In the genomic region with DNA sequence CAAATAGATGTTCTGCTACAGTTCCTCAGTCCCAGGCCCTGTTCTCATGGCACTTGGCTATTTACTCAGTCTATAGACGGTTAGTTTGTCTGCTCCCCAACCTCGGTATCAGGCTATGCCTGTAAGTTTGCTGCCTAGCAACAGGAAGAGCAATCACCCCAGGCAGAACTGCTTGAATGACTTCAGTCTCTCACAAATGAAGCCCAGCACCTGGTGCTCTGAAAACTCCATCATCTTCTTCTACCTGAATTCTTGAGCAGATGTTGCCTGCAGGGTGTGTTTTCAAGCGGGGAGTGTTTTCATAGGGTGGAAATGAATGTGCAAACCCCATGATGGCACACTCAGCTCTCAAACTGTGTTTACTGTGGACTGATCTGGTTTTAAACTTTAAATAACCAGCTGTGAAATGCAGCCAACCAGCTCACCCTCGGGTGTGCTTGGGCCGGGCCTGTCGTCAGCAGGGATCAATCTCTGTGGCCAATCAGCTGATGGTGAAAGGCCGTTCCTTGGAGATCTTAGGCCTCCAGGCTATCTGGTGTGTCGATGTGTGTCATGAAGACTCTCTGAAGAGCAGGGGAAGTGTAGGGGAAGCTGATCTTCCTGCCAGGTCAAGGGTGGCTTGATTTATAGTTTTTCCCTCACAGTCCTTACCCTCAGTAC, we compare ENCODE assay signal across 11 mouse cellular contexts.
A peak's percentile ranks its signal among the peaks of the same experiment; 100 is the strongest.
DNase-seq lines count a peak whose midpoint lies in the region; ATAC-seq and TF ChIP-seq lines count a peak whose summit lies in the region.
"Had no signal": no experiment of that assay in that cellular context is flagged by ENCODE, and none has a peak within 500 bp of the region (broad histone marks: within the 10 kb centered on the region; RNA-seq: fewer than 3 reads in every experiment).

No protein-coding gene starts in this region.

- no peaks in the 10 kb centered on the region for H3K36me3 ChIP-seq in kidney, embryonic 16.5 days (ENCODE audit: insufficient read depth, low read length)
- no peaks in the 10 kb centered on the region for H3K36me3 ChIP-seq in hindbrain, postnatal 0 days (ENCODE audit: insufficient read depth, low read length)
- no peaks in the 10 kb centered on the region for H3K36me3 ChIP-seq in intestine, embryonic 16.5 days (ENCODE audit: control insufficient read depth, insufficient read depth, low read length)

- H3K4me1 ChIP-seq in kidney, embryonic 16.5 days (ENCODE audit: insufficient read depth, low read length) = peaks cover 15% of the 10 kb centered on the region; the same call in 1 of the 2 replicates
- H3K4me1 ChIP-seq in hindbrain, postnatal 0 days (ENCODE audit: insufficient read depth, low read length) = 0 out of 2 replicates have a peak, but pooled peaks cover 6% of the 10 kb centered on the region
- no peaks in the 10 kb centered on the region for H3K4me1 ChIP-seq in intestine, embryonic 16.5 days (ENCODE audit: control insufficient read depth, insufficient read depth, low read length)

- H3K4me3 ChIP-seq in kidney, embryonic 16.5 days (ENCODE audit: low read length) = no peak overlapping the region
- H3K4me3 ChIP-seq in hindbrain, postnatal 0 days (ENCODE audit: low read length) = no peak overlapping the region
- H3K4me3 ChIP-seq in intestine, embryonic 16.5 days (ENCODE audit: low read length) = no peak overlapping the region
- H3K4me3 ChIP-seq: erythroblast, embryonic 14.5 days had no signal

- no peak for DNase-seq in kidney, postnatal 4 days
- peak; percentile 56 for DNase-seq in hindbrain, postnatal 0 days (ENCODE audit: low spot score)
- DNase-seq in layer of hippocampus, adult 18-20 months (ENCODE audit: low spot score in 2 of 2) = no peak
- no peak for DNase-seq in gastrocnemius, postnatal 4 days (ENCODE audit: low spot score in 2 of 2)
- DNase-seq: layer of hippocampus, postnatal 36 days; right cerebral cortex, postnatal 25 days had no signal

- no peaks in the 10 kb centered on the region for H3K27me3 ChIP-seq in kidney, embryonic 16.5 days (ENCODE audit: insufficient read depth, low read length)
- H3K27me3 ChIP-seq in hindbrain, postnatal 0 days (ENCODE audit: insufficient read depth, low read length) = no peaks in the 10 kb centered on the region
- H3K27me3 ChIP-seq in intestine, embryonic 16.5 days (replicated peaks; ENCODE audit: control insufficient read depth, insufficient read depth, low read length) = no peaks in the 10 kb centered on the region

- no peak overlapping the region for H3K9ac ChIP-seq in kidney, embryonic 16.5 days (replicated peaks; ENCODE audit: low read length)
- no peak overlapping the region for H3K9ac ChIP-seq in hindbrain, postnatal 0 days (replicated peaks; ENCODE audit: low read length)
- H3K9ac ChIP-seq in intestine, embryonic 16.5 days (ENCODE audit: low read depth, low read length) = no peak overlapping the region

- no peak overlapping the region for H3K4me2 ChIP-seq in kidney, embryonic 16.5 days (replicated peaks; ENCODE audit: low read depth, low read length)
- H3K4me2 ChIP-seq in hindbrain, postnatal 0 days (ENCODE audit: low read depth, low read length) = no peak overlapping the region
- H3K4me2 ChIP-seq in intestine, embryonic 16.5 days (ENCODE audit: low read depth, low read length) = no peak overlapping the region

- H3K27ac ChIP-seq in kidney, embryonic 16.5 days (ENCODE audit: low read length) = peak overlapping the region; percentile 23
- H3K27ac ChIP-seq in hindbrain, postnatal 0 days = no peak overlapping the region
- no peak overlapping the region for H3K27ac ChIP-seq in intestine, embryonic 16.5 days (ENCODE audit: low read length)

- TF ChIP-seq CTCF in hindbrain, postnatal 0 days (IDR thresholded peaks at IDR 0.05; ENCODE audit: low read depth) = no peak

- 11% methylated on average over 8 of the region's 8 CpGs for WGBS in kidney, embryonic 16.5 days
- 35% methylated on average over 8 of the region's 8 CpGs for WGBS in hindbrain, postnatal 0 days
- 25% methylated on average over 8 of the region's 8 CpGs for WGBS in intestine, embryonic 16.5 days

- peak; percentile 72; the same call in 1 of the 2 replicates for ATAC-seq in kidney, embryonic 16.5 days (ENCODE audit: low FRiP score, low TSS enrichment)
- 0 out of 2 replicates have a peak, but pooled peaks have one; percentile 4 for ATAC-seq in common myeloid progenitor, adult 5-6 weeks (replicated peaks; ENCODE audit: low read depth, poor library complexity, severe bottlenecking)
- peak; percentile 51; the same call in 1 of the 2 replicates for ATAC-seq in hindbrain, postnatal 0 days
- 0 out of 2 replicates have a peak, but pooled peaks have one; percentile 13 for ATAC-seq in monocyte, adult 5-6 weeks (replicated peaks; ENCODE audit: insufficient number of reproducible peaks, low FRiP score, low TSS enrichment, poor library complexity, severe bottlenecking)
- no peak for ATAC-seq in intestine, embryonic 16.5 days

- no peaks in the 10 kb centered on the region for H3K9me3 ChIP-seq in kidney, embryonic 16.5 days (ENCODE audit: low read length)
- H3K9me3 ChIP-seq in hindbrain, postnatal 0 days (ENCODE audit: low read length) = no peaks in the 10 kb centered on the region
- H3K9me3 ChIP-seq in intestine, embryonic 16.5 days (ENCODE audit: control insufficient read depth, low read length) = no peaks in the 10 kb centered on the region
